Mouse (Mus musculus) neural tube, embryonic 12.5 days (tissue): ENCODE results near the gene Clybl. TPM values are rescaled to one million over a fixed set of nuclear protein-coding genes. Genes with fewer than 3 reads are reported as not detected.

Source experiments
- ATAC-seq: fragments of 200-750 bp; cut with Nextera tagmentation; 2 replicates; pipeline ENCODE4 v1.8.0; 2017; ENCODE audit warnings: low read depth, mild to moderate bottlenecking, moderate TSS enrichment, moderate library complexity; ENCODE audit not compliant: low FRiP score
- H3K27ac ChIP-seq: fragments of 300-500 bp; sonication (generic); 2 replicates; pipeline ENCODE4 v1.5.1; 2016
- H3K27me3 ChIP-seq: fragments of 300-500 bp; sonication (generic); replicated peaks from 2 replicates; pipeline ENCODE4 v1.6.1; 2016; ENCODE audit warnings: mild to moderate bottlenecking
- H3K36me3 ChIP-seq: fragments of 300-500 bp; sonication (generic); 2 replicates; pipeline ENCODE4 v1.6.1; 2016; ENCODE audit warnings: mild to moderate bottlenecking
- H3K4me1 ChIP-seq: fragments of 300-500 bp; sonication (generic); 2 replicates; pipeline ENCODE4 v1.6.1; 2016
- H3K4me2 ChIP-seq: fragments of 300-500 bp; sonication (generic); replicated peaks from 2 replicates; pipeline ENCODE4 v1.6.1; 2016; ENCODE audit warnings: mild to moderate bottlenecking
- H3K4me3 ChIP-seq: fragments of 300-500 bp; sonication (generic); 2 replicates; pipeline ENCODE4 v1.5.1; 2016
- H3K9ac ChIP-seq: fragments of 300-500 bp; sonication (generic); 2 replicates; pipeline ENCODE4 v1.6.1; 2016; ENCODE audit warnings: mild to moderate bottlenecking
- H3K9me3 ChIP-seq: fragments of 300-500 bp; sonication (generic); 2 replicates; pipeline ENCODE4 v1.6.1; 2016; ENCODE audit warnings: mild to moderate bottlenecking
- WGBS: fragments of 180-500 bp; shearing (Covaris S2); methylation state at CpG from one replicate; pipeline ENCODE4 v1.1.7; 2016; 5-methylcytosine and 5-hydroxymethylcytosine counted together
- polyA plus RNA-seq: library from polyadenylated mRNA; unstranded; fragments of >200 nt; fragmentation: Nextera tagmentation; extraction: Ambion mirVana; gene quantifications from 2 replicates; pipeline ENCODE4 v1.2.1, GENCODE M21; 2016

The Clybl gene
- polyA plus RNA-seq, 1 experiment from 2014 or later, result 12.6 TPM

DNA sequence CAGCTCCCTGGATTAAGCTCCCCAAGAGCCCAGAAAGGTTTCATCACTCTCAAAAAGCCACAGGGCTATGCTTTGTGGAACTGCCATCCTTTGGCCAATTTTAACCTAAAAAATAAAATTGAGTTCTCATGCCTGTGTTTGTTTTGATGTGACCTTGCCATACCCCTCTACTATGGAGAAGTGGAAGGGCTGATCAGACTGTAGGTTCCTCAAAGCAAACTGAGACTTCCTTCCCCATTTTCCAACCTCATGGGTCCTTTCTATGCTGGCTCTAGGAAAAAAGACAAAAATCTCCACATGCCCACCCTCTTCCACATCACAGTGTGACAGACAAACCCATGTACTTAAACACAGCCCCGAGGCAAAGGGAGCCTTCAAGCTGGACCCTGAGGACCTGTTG, 79.7 kb downstream of the Clybl start:
- H3K9me3 ChIP-seq, result no peaks in the 10 kb centered on the region
- no peak overlapping the region for H3K27ac ChIP-seq
- no peak for ATAC-seq
- WGBS, result 95% methylated on average over 1 of the region's 1 CpGs
- H3K36me3 ChIP-seq, result no peaks in the 10 kb centered on the region
- H3K4me3 ChIP-seq, result no peak overlapping the region
- no peak overlapping the region for H3K9ac ChIP-seq
- H3K4me1 ChIP-seq, result peaks cover 2% of the 10 kb centered on the region
- no peak overlapping the region for H3K4me2 ChIP-seq
- H3K27me3 ChIP-seq, result peaks cover 15% of the 10 kb centered on the region

DNA sequence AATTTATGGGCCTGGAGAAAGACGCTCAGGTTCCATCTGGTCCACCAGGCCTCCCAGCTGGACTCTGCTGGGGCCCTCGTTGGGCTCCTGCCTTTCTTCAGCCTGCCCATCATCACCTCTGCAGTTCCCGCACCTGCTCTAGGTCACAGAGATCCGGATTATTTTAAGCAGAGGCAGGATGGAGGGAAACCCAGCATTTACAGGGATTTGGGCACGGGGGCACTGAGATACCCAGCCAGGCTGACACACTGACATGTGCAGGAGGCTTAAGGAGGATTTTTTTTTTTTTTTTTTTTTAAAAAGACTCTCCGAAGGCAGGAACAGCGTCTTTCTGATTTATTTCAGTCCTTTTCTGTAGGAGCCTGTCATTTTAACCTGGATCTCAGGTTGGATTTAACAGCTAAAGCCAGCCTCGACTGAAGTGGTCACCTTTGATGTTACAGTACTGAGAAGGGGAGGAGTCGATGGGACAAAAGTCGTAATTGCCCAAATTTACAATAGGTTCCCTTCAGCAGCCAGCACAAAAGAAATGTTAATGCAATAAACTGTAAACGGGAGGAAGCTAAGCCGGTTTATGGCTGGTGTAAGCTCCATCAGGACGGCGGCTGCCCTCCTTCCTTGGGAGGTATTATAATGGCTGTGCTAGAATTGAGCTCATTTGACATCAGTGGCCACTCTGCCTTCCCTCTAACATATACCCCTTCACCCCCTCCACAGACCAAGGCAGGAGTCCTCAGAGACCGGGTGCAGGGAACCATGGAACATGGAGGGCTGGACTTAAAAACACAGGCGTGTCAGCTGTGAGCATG, 81.6 kb downstream of the Clybl start:
- peak; percentile 23; the same call in 1 of the 2 replicates for ATAC-seq
- Histone ChIP-seq H3K4me2 (no peak overlapping the region), H3K36me3 (no peaks in the 10 kb centered on the region), H3K27ac (no peak overlapping the region), H3K4me1 (no peaks in the 10 kb centered on the region; the same call in 1 of the 2 replicates), H3K27me3 (peaks cover 4% of the 10 kb centered on the region; the same call in 1 of the 2 replicates), H3K9me3 (no peaks in the 10 kb centered on the region), H3K4me3 (no peak overlapping the region), H3K9ac (no peak overlapping the region)
- 20% methylated on average over 16 of the region's 16 CpGs for WGBS

DNA sequence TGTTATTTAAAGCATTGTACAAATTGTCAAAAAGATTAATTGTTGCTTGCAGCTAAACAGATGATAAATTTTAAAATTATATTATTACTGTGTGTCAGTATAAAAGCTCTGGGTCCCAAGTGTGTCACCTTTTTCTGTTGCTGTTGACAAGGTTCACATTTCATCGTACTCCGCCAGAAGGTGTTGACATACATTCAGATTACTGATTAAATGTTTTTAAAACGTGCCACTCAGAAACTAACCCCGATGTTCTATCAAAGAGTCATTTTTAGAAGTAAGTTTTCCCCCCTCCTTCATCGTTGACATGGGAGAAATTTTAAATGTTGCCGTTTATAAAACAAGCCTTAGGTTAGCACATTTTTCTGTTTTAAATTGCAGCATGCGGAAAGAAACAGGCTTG, 83.7 kb downstream of the Clybl start:
- Histone ChIP-seq H3K4me2 (no peak overlapping the region), H3K9ac (no peak overlapping the region), H3K9me3 (no peaks in the 10 kb centered on the region), H3K27ac (no peak overlapping the region), H3K27me3 (peaks cover 3% of the 10 kb centered on the region; the same call in 1 of the 2 replicates), H3K36me3 (no peaks in the 10 kb centered on the region), H3K4me1 (no peaks in the 10 kb centered on the region; the same call in 1 of the 2 replicates), H3K4me3 (no peak overlapping the region)
- 81% methylated on average over 7 of the region's 7 CpGs for WGBS
- no peak for ATAC-seq

DNA sequence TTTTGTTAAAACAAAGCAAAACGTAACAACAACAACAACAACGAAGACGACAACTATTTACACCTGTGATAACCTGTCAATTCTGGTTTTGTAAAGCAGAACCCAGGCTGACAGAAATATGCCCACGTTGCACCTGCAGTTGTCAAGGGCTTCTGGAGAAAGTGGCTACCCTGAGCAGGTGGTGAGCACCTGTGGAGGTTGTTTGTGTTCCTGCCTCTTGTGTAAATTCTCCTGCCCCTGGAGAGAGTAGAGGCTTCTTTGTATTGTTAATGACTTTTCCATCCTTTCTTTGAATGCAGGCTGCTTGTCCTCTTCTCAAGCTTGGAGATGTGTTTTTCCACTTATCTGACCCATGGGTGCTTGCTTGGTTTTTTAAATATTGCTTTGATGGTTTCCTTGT, 86.1 kb downstream of the Clybl start:
- WGBS, result 41% methylated on average over 4 of the region's 4 CpGs
- H3K4me2 ChIP-seq, result no peak overlapping the region
- no peak overlapping the region for H3K4me3 ChIP-seq
- H3K27me3 ChIP-seq, result 0 out of 2 replicates have a peak, but pooled peaks cover 3% of the 10 kb centered on the region
- H3K9ac ChIP-seq, result no peak overlapping the region
- no peak for ATAC-seq
- no peaks in the 10 kb centered on the region for H3K36me3 ChIP-seq
- H3K4me1 ChIP-seq, result peaks cover 6% of the 10 kb centered on the region; the same call in 1 of the 2 replicates
- no peak overlapping the region for H3K27ac ChIP-seq
- H3K9me3 ChIP-seq, result no peaks in the 10 kb centered on the region

DNA sequence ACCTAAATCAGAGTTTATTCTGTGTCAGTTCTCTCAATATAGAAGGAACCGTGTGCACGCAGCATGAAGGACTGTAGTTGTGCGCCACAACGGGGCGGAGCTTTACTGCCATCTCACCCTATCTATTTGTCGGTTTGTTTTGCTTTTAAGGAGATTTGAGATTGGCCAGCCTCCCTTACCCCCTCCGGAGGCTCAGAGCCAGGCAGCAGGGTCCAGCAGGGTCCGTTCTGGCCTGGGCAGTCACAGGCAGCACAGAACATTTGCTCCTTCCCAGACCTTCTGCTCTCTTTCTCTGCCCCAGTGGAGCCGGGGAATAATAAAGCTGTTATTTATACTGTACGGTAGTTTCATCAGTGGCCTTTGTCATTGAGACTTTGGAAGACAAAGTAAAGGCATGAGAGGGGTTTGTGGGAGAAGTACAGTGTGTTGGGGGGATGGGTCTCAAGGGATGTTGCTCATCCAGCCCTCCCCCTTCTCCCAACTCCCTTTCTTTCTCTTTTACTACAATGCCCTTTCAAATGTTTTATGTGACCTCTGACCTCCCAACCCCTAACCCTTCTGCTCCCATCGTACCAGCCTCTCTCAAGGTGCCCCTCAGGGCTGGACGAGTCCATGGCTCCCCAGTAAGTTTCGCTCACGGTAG, 89.7 kb downstream of the Clybl start:
- ATAC-seq, result 0 out of 2 replicates have a peak, but pooled peaks have one; percentile 41
- Histone ChIP-seq H3K4me3 (no peak overlapping the region), H3K27me3 (0 out of 2 replicates have a peak, but pooled peaks cover 3% of the 10 kb centered on the region), H3K36me3 (no peaks in the 10 kb centered on the region), H3K9ac (no peak overlapping the region), H3K4me2 (peak overlapping the region; percentile 21; the same call in 1 of the 2 replicates), H3K9me3 (no peaks in the 10 kb centered on the region), H3K27ac (no peak overlapping the region), H3K4me1 (0 out of 2 replicates have a peak, but pooled peaks cover 6% of the 10 kb centered on the region)
- 18% methylated on average over 14 of the region's 14 CpGs for WGBS

DNA sequence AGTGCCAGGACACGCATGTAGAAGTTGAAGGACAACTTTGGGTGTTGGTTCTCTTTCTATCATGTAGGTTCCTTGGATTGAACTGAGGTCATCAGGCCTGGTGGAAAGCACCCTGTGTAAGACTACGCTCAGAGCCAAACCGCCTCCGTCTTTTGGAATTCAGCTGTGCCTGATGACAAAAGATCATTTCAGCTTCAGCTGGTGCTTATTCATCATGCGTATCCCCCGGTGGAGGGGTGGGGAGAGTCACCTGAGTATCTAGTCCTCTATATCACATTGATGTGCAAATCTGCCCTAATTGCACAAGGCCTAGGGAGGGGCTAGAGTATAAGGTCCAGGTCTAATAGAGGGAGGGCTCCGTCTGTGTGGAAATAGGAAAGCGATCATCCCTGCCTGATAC, 95.6 kb downstream of the Clybl start:
- H3K9ac ChIP-seq, result no peak overlapping the region
- no peak overlapping the region for H3K4me3 ChIP-seq
- no peak overlapping the region for H3K4me2 ChIP-seq
- ATAC-seq, result no peak
- H3K36me3 ChIP-seq, result no peaks in the 10 kb centered on the region
- no peak overlapping the region for H3K27ac ChIP-seq
- H3K9me3 ChIP-seq, result no peaks in the 10 kb centered on the region
- H3K4me1 ChIP-seq, result peaks cover 9% of the 10 kb centered on the region; the same call in 1 of the 2 replicates
- WGBS, result 82% methylated on average over 8 of the region's 8 CpGs
- peaks cover 12% of the 10 kb centered on the region for H3K27me3 ChIP-seq

DNA sequence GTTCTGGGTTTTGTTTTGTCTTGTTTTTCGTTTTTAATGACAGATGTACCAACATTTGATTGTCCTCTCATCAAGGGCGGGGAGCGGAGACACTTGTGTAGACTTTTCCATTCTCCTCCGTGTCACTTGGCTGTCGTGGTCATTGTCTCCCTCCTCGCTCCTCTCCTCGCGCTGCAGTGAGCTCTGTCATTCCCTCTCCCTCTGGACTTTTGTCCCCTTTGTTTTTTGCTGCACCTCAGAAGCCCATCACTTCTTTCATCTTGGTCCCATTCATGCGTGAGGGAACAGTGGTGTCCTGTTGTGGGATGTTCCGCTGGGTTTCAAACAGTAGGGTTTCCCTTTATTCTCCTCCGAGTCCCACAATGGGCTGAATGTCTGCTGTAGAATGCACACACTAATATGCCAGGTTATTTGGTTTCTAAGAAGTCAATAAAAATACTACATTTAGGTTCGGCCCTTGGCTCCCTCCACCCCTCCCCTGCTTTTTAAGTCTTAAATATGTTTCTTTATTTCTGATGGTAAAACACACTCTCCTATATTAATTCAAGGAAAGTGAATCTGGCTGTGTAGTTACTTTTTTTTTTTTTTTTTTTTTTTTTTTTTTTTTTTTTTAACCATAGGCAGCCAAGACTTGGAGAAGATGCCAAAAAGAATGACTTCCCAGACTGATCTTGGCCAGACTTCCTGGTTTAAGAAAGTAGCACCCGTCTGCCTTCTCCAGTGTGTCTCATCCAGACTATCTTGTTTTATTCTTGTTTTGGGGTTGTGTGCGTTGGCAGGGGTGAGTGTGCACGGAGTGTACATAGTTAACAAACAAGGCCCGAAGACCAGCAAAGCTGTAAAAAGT, 98.2 kb downstream of the Clybl start:
- peaks cover 9% of the 10 kb centered on the region; the same call in 1 of the 2 replicates for H3K4me1 ChIP-seq

DNA sequence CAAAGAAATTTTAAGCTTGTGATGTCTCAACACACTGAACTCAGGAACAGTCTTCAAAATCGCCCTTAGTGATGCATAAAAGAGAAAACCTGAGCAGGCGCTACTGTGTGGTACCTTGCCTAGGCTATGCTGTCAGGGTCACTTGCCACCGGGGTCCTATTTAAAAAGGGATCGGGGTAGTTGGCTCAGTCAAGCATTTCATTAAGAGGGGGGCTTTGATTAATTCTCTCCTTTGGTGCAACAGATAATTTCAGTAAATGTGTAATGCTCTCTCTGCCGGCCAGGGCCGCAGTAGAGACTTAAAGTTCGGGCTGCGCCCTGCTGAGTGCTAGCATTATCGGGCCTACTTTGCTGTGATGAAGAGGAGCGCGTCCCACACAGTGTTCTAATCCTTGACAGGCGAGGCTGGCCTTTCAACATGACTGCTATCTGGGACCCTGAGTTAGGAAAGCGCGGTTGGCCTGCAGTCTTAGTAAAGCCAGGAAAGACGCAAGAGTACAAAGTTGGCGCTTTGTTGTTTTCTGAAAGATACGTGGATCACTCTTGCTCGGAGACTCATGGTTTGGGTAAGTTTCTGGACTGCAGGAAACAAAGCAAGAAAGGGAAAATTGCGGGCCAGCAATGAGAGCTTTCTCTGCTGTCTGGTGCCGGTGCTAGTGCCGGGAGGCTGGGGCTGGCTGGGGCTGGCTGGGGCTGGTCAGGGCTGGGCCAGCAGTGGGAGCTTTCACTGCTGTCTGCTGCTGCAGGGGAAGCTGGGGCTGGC, 99.0 kb downstream of the Clybl start:
- Histone ChIP-seq H3K27ac (no peak overlapping the region), H3K4me1 (peaks cover 9% of the 10 kb centered on the region; the same call in 1 of the 2 replicates), H3K9ac (0 out of 2 replicates have a peak overlapping the region, but pooled peaks have one; percentile 17), H3K36me3 (no peaks in the 10 kb centered on the region), H3K27me3 (peaks cover 20% of the 10 kb centered on the region), H3K4me2 (peak overlapping the region; percentile 33), H3K9me3 (no peaks in the 10 kb centered on the region), H3K4me3 (no peak overlapping the region)
- 13% methylated on average over 21 of the region's 21 CpGs for WGBS
- peak; percentile 73 for ATAC-seq

More for the DNA sequence above, 98.2 kb downstream of the Clybl start:
- Histone ChIP-seq H3K9me3 (no peaks in the 10 kb centered on the region), H3K4me3 (no peak overlapping the region), H3K4me2 (no peak overlapping the region; the same call in 1 of the 2 replicates), H3K9ac (no peak overlapping the region), H3K27me3 (peaks cover 20% of the 10 kb centered on the region), H3K27ac (no peak overlapping the region), H3K36me3 (no peaks in the 10 kb centered on the region)
- ATAC-seq, result no peak
- 20% methylated on average over 16 of the region's 16 CpGs for WGBS

DNA sequence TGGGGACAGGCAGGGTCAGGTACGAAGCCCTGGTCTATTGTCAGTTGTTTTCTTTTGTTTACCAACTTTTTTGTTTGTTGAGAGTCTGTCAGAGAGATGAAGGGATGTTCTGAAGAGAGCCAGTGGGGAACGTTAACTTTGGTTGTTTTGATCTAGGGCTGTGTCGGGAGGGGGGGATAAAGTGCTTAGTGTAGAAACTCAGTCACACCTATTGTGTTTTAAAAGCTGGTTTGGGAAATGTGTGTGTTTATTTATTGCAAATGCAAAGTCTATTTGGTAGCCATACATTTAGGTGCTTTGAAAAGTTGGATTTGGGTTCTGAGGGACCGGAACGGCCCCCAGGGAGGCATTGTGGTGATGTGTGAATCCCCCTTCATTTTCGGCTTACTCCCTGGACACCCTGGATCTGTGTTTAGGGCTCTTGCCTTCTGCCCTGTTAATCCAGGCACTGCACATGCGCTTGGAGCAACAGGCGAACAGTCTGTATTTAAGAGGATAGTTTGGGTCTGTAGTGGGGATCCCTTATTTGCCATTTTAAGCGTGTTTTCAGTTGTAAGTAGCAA, 99.6 kb downstream of the Clybl start:
- ATAC-seq, result peak; percentile 51; the same call in 1 of the 2 replicates
- Histone ChIP-seq H3K27ac (no peak overlapping the region), H3K27me3 (peaks cover 20% of the 10 kb centered on the region), H3K4me1 (peaks cover 9% of the 10 kb centered on the region; the same call in 1 of the 2 replicates), H3K36me3 (no peaks in the 10 kb centered on the region), H3K4me2 (peak overlapping the region; percentile 33), H3K4me3 (no peak overlapping the region), H3K9ac (0 out of 2 replicates have a peak overlapping the region, but pooled peaks have one; percentile 17), H3K9me3 (no peaks in the 10 kb centered on the region)
- 15% methylated on average over 9 of the region's 9 CpGs for WGBS

DNA sequence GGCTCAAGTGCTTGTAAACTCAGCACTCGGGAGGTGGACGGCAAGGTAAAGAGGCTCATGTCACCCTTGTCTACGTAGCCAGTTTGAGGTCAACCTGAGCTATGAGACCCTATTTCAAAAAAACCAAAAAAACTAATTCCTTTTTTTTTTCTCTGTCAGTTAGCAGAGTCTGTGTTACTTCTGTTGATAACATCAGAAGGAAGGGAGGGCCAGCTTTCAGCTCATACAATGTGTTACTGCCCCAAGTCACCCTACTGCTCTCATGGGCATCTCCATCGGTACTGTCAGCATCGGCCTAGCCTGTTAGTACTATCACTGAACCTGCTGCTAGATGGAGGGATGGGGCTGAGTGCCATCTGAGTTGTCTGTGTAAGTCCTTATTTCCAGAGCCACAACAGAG, 102.5 kb downstream of the Clybl start:
- Histone ChIP-seq H3K4me3 (no peak overlapping the region), H3K9ac (no peak overlapping the region), H3K9me3 (no peaks in the 10 kb centered on the region), H3K36me3 (no peaks in the 10 kb centered on the region), H3K4me1 (peaks cover 15% of the 10 kb centered on the region), H3K27ac (no peak overlapping the region), H3K4me2 (no peak overlapping the region), H3K27me3 (peaks cover 20% of the 10 kb centered on the region)
- 94% methylated on average over 5 of the region's 5 CpGs for WGBS
- ATAC-seq, result no peak

DNA sequence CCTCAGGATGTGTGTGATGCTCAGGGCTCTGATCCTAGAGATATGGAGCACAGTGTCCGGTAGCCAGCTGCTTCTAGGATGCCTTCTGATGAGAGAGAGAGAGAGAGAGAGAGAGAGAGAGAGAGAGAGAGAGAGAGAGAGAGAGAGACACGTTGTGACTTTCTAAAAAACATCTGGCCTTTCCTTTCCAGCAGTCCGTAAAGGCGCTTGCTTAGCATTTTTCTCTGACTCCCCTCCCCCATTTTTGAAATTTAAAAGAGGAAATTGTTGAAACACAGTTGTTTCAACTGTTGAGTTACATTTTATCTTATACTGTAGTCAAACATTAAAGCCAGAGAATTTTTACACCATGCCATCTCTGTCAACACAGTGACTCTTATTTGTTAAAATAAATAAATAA, 114.9 kb downstream of the Clybl start:
- 54% methylated on average over 4 of the region's 4 CpGs for WGBS
- H3K27ac ChIP-seq, result no peak overlapping the region
- H3K27me3 ChIP-seq, result no peaks in the 10 kb centered on the region
- no peak overlapping the region for H3K4me2 ChIP-seq
- H3K9me3 ChIP-seq, result no peaks in the 10 kb centered on the region
- H3K36me3 ChIP-seq, result no peaks in the 10 kb centered on the region
- no peaks in the 10 kb centered on the region for H3K4me1 ChIP-seq
- ATAC-seq, result no peak
- no peak overlapping the region for H3K9ac ChIP-seq
- H3K4me3 ChIP-seq, result no peak overlapping the region
